Mouse (Mus musculus) hindbrain, embryonic 15.5 days (tissue): Measurements from ENCODE around the gene Usp2. TPM values are rescaled to one million over a fixed set of nuclear protein-coding genes. Genes with fewer than 3 reads are reported as not detected.

Experiments
- ATAC-seq: fragments of 200-750 bp; cut with Nextera tagmentation; 2 replicates; pipeline ENCODE4 v1.8.0; 2017; ENCODE audit warnings: low read depth, moderate number of reproducible peaks, moderate TSS enrichment; ENCODE audit not compliant: low FRiP score
- H3K27ac ChIP-seq: fragments of 300-500 bp; sonication (generic); replicated peaks from 2 replicates; pipeline ENCODE4 v1.5.1; 2015; ENCODE audit warnings: mild to moderate bottlenecking, inconsistent platforms
- H3K27me3 ChIP-seq: fragments of 300-500 bp; sonication (generic); 2 replicates; pipeline ENCODE4 v1.6.1; 2015; ENCODE audit warnings: control low read depth, inconsistent platforms
- H3K36me3 ChIP-seq: fragments of 300-500 bp; sonication (generic); 2 replicates; pipeline ENCODE4 v1.6.1; 2015; ENCODE audit warnings: control low read depth, inconsistent platforms
- H3K4me1 ChIP-seq: fragments of 300-500 bp; sonication (generic); replicated peaks from 2 replicates; pipeline ENCODE4 v1.6.1; 2015; ENCODE audit warnings: control low read depth, inconsistent platforms
- H3K4me2 ChIP-seq: fragments of 300-500 bp; sonication (generic); 2 replicates; pipeline ENCODE4 v1.6.1; 2015; ENCODE audit warnings: moderate library complexity, mild to moderate bottlenecking, inconsistent platforms
- H3K4me3 ChIP-seq: fragments of 300-500 bp; sonication (generic); 2 replicates; pipeline ENCODE4 v1.5.1; 2015; ENCODE audit warnings: mild to moderate bottlenecking, inconsistent platforms
- H3K9ac ChIP-seq: fragments of 300-500 bp; sonication (generic); 2 replicates; pipeline ENCODE4 v1.6.1; 2015; ENCODE audit warnings: inconsistent platforms
- H3K9me3 ChIP-seq: fragments of 300-500 bp; sonication (generic); 2 replicates; pipeline ENCODE4 v1.6.1; 2016; ENCODE audit warnings: control low read depth, inconsistent platforms
- WGBS: fragments of 180-500 bp; shearing (Covaris S2); methylation state at CpG from one replicate; pipeline ENCODE4 v1.1.7; 2015; 5-methylcytosine and 5-hydroxymethylcytosine counted together
- polyA plus RNA-seq: library from polyadenylated mRNA; unstranded; fragments of >200 nt; fragmentation: Nextera tagmentation; extraction: Ambion mirVana; gene quantifications from 2 replicates; pipeline ENCODE4 v1.2.1, GENCODE M21; 2015

Usp2 gene
- 12.2 and 15.2 TPM in 2 replicates for polyA plus RNA-seq

DNA sequence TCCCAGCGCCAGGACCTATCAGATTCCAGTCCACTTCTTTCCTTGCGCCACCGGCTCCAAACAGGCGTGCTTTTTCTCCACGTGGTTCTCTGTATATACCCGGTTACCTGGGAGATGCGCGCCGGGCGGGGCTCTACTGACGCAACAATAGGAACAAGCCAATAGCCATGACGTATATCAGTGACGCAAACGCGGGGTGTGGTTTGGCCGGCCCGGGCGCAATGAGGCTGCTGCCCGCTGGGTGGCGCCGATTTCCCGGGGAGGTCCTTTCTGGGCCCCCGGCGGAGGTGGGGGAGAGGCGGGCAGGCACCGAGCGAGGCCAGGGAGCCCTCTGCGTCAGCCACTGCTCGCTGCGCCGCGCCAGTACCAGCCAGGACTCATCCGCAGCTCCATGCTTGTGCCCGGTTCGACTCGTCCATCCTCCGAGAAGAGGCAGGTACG lies at the start of gene Usp2:
Gene Usp2 (plus strand): TSS at position 237 of the 441 bp plus-strand sequence.
- peak within 1 kb of the TSS; percentile 60 for H3K27ac ChIP-seq
- H3K4me3 ChIP-seq: peak within 1 kb of the TSS; percentile 73
- peak within 1 kb of the TSS; percentile 95 for H3K4me2 ChIP-seq
- peaks cover 18% of the 10 kb centered on the region for H3K4me1 ChIP-seq
- ATAC-seq: peak; percentile 99
- H3K36me3 ChIP-seq: no peaks in the 10 kb centered on the region
- peak within 1 kb of the TSS; percentile 61 for H3K9ac ChIP-seq
- WGBS: under 1% methylated on average over 36 of the region's 38 CpGs
- no peaks in the 10 kb centered on the region for H3K27me3 ChIP-seq
- H3K9me3 ChIP-seq: no peaks in the 10 kb centered on the region

DNA sequence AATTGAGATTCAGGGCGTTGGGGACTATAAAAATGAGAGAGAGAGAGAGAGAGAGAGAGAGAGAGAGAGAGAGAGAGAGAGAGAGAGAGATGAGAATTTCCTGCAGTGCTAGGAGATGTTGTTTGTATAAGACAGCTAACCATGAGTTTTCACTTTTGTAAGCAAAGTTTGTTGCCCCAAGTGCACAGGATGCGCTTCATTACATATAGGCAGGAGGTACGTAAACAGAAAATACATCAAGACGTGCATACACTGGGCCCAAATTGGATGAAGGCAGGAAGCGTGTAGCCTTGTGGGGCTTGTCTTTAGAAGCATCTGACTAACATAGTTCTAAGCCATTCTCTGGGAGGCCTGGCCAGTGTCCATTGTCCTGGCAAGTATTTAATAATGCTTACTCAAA lies 49.0 kb upstream of the Usp2 start:
- ATAC-seq: no peak
- H3K36me3 ChIP-seq: no peaks in the 10 kb centered on the region
- no peaks in the 10 kb centered on the region for H3K9me3 ChIP-seq
- H3K4me1 ChIP-seq: peaks cover 4% of the 10 kb centered on the region
- H3K9ac ChIP-seq: no peak overlapping the region
- no peak overlapping the region for H3K27ac ChIP-seq
- H3K4me3 ChIP-seq: no peak overlapping the region
- WGBS: 79% methylated on average over 5 of the region's 5 CpGs
- no peaks in the 10 kb centered on the region for H3K27me3 ChIP-seq
- no peak overlapping the region for H3K4me2 ChIP-seq

GRCm38 (mm10) chr9:44020001-44020400 lies 46.8 kb upstream of the Usp2 start:
- no peaks in the 10 kb centered on the region for H3K36me3 ChIP-seq
- H3K9me3 ChIP-seq: no peaks in the 10 kb centered on the region
- no peak for ATAC-seq
- WGBS: 88% methylated on average over 7 of the region's 7 CpGs
- H3K4me1 ChIP-seq: no peaks in the 10 kb centered on the region
- H3K27ac ChIP-seq: no peak overlapping the region
- no peak overlapping the region for H3K9ac ChIP-seq
- no peaks in the 10 kb centered on the region for H3K27me3 ChIP-seq
- H3K4me2 ChIP-seq: no peak overlapping the region
- H3K4me3 ChIP-seq: no peak overlapping the region

DNA sequence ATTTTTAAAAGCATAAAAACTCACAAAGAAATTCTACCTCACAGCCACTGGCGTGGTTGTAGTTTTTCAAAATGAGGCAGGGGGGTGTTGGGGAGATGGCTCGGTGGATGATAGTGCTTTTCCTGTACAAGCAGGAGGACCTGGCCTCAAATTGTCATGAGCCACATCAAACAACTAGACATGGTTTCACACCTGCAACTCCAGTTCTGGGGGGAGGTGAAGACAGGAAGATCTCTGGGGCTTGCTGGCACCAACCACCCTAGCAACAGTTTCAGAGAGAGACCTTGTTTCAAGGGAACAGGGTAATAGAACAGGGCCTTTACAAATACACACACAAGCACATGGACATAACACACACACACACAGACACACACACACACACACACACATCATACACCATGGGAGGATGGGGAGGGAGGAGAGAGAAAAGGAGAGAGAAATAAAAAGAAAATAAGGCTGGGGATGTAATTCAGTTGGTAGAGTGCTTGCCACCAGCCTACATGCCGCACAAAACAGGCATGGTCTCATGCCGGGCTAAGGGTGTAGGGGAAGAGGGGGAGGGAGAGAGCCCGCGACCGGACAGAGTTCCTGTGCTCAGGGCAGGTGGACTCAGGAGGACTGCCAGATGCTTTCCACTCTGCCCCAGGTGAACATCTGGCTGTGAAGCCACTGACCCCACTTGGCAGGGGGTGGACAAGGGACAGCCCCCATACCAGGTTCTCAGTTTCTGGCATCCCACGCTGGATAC lies 44.5 kb upstream of the Usp2 start:
- H3K4me2 ChIP-seq: no peak overlapping the region

GRCm38 (mm10) chr9:44024096-44024495 lies 42.7 kb upstream of the Usp2 start:
- Histone ChIP-seq H3K4me3 (no peak overlapping the region), H3K27me3 (no peaks in the 10 kb centered on the region), H3K36me3 (no peaks in the 10 kb centered on the region), H3K4me2 (no peak overlapping the region), H3K27ac (no peak overlapping the region), H3K9me3 (no peaks in the 10 kb centered on the region), H3K9ac (no peak overlapping the region), H3K4me1 (no peaks in the 10 kb centered on the region)
- WGBS: 82% methylated on average over 3 of the region's 3 CpGs
- ATAC-seq: no peak

More for the DNA sequence above, 44.5 kb upstream of the Usp2 start:
- H3K36me3 ChIP-seq: no peaks in the 10 kb centered on the region
- ATAC-seq: no peak
- 67% methylated on average over 8 of the region's 8 CpGs for WGBS
- H3K4me3 ChIP-seq: no peak overlapping the region
- H3K9ac ChIP-seq: no peak overlapping the region
- no peaks in the 10 kb centered on the region for H3K27me3 ChIP-seq
- H3K4me1 ChIP-seq: no peaks in the 10 kb centered on the region
- no peaks in the 10 kb centered on the region for H3K9me3 ChIP-seq
- no peak overlapping the region for H3K27ac ChIP-seq

- no peak for ATAC-seq
- 63% methylated on average over 5 of the region's 5 CpGs for WGBS
Measured at GRCm38 (mm10) chr9:44029580-44030236, 37.1 kb upstream of the Usp2 start.

GRCm38 (mm10) chr9:44030646-44031045 lies 36.2 kb upstream of the Usp2 start:
- H3K27ac ChIP-seq: no peak overlapping the region
- WGBS: 89% methylated on average over 4 of the region's 4 CpGs
- H3K36me3 ChIP-seq: no peaks in the 10 kb centered on the region
- no peak overlapping the region for H3K4me2 ChIP-seq
- no peaks in the 10 kb centered on the region for H3K9me3 ChIP-seq
- no peak for ATAC-seq
- no peaks in the 10 kb centered on the region for H3K27me3 ChIP-seq
- H3K9ac ChIP-seq: no peak overlapping the region
- no peak overlapping the region for H3K4me3 ChIP-seq
- no peaks in the 10 kb centered on the region for H3K4me1 ChIP-seq

More at GRCm38 (mm10) chr9:44029580-44030236, 37.1 kb upstream of the Usp2 start:
- H3K9ac ChIP-seq: no peak overlapping the region
- H3K27ac ChIP-seq: no peak overlapping the region
- H3K4me1 ChIP-seq: no peaks in the 10 kb centered on the region
- H3K27me3 ChIP-seq: no peaks in the 10 kb centered on the region
- H3K4me2 ChIP-seq: no peak overlapping the region
- no peaks in the 10 kb centered on the region for H3K9me3 ChIP-seq
- H3K36me3 ChIP-seq: no peaks in the 10 kb centered on the region
- no peak overlapping the region for H3K4me3 ChIP-seq

- Histone ChIP-seq H3K9me3 (no peaks in the 10 kb centered on the region), H3K27me3 (no peaks in the 10 kb centered on the region), H3K9ac (no peak overlapping the region), H3K4me2 (no peak overlapping the region), H3K4me1 (no peaks in the 10 kb centered on the region), H3K4me3 (no peak overlapping the region), H3K27ac (no peak overlapping the region), H3K36me3 (no peaks in the 10 kb centered on the region)
- 86% methylated on average over 5 of the region's 5 CpGs for WGBS
- no peak for ATAC-seq
Measured at GRCm38 (mm10) chr9:44031079-44031478, 35.7 kb upstream of the Usp2 start.

GRCm38 (mm10) chr9:44031946-44032345 lies 34.9 kb upstream of the Usp2 start:
- no peak overlapping the region for H3K4me2 ChIP-seq
- no peaks in the 10 kb centered on the region for H3K4me1 ChIP-seq
- no peaks in the 10 kb centered on the region for H3K27me3 ChIP-seq
- no peak overlapping the region for H3K27ac ChIP-seq
- WGBS: 87% methylated on average over 4 of the region's 4 CpGs
- ATAC-seq: no peak
- H3K9me3 ChIP-seq: no peaks in the 10 kb centered on the region
- H3K9ac ChIP-seq: no peak overlapping the region
- H3K36me3 ChIP-seq: no peaks in the 10 kb centered on the region
- no peak overlapping the region for H3K4me3 ChIP-seq

GRCm38 (mm10) chr9:44033317-44033716 lies 33.5 kb upstream of the Usp2 start:
- H3K27me3 ChIP-seq: no peaks in the 10 kb centered on the region
- no peaks in the 10 kb centered on the region for H3K4me1 ChIP-seq
- no peak overlapping the region for H3K27ac ChIP-seq
- H3K4me2 ChIP-seq: no peak overlapping the region
- ATAC-seq: no peak
- no peak overlapping the region for H3K9ac ChIP-seq
- WGBS: 94% methylated on average over 5 of the region's 5 CpGs
- no peaks in the 10 kb centered on the region for H3K9me3 ChIP-seq
- no peak overlapping the region for H3K4me3 ChIP-seq
- no peaks in the 10 kb centered on the region for H3K36me3 ChIP-seq

DNA sequence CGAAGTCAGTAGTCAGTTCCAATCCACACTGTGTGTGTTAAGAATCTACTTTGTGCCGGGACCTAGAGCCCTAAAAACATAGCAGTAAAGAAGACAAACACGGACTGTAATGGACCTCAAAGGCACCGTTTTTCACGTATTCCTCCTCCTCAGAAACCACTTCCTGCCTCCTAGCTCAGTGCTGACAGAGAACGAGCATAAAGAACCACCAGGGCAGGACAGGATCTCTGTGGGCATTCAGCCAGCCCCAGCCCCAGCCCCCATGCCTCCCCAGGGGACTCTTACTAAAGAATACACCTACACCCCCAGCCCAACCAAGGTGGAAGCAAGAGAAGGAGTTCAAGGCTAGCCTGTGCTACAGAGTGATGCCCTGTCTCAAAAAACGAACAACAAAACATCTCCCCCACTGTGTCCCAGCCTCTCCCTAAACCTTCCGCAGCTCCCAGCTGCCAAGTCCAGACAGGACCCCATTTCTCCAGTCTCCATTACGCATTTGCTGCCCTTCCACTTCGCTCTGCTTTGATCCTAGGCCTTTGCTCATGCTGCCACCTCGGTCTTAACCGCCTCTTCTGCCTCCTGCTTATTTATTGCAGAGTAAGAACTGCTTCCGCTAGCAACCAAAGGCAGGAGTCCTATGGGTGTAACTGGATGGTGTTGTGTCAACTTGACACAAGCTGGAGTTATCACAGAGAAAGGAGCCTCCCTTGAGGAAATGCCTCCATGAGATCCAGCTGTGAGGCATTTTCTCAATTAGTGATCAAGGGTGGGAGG lies 32.7 kb upstream of the Usp2 start:
- H3K27ac ChIP-seq: no peak overlapping the region
- no peaks in the 10 kb centered on the region for H3K36me3 ChIP-seq
- H3K4me3 ChIP-seq: no peak overlapping the region
- no peaks in the 10 kb centered on the region for H3K9me3 ChIP-seq
- no peak overlapping the region for H3K9ac ChIP-seq
- ATAC-seq: no peak
- no peak overlapping the region for H3K4me2 ChIP-seq
- WGBS: 84% methylated on average over 13 of the region's 13 CpGs
- H3K4me1 ChIP-seq: no peaks in the 10 kb centered on the region
- no peaks in the 10 kb centered on the region for H3K27me3 ChIP-seq

DNA sequence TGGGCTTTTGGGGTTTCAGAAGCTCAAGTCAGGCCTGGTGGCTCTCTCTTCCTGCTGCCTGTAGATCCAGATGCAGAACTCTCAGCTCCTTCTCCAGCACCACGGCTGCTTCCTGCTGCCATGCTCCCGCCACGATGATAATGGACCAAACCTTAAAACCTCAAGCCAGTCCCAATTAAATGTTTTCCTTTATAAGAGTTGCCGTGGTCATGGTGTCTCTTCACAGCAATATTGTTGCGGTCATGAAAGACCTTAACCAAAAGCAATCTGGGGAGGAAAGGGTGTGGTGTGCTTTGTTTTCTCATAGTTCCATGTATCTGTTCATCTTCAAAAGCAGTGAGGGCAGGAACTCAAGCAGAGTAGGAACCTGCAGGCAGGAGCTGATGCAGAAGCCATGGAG lies 29.7 kb upstream of the Usp2 start:
- peaks cover under 1% of the 10 kb centered on the region; the same call in 1 of the 2 replicates for H3K27me3 ChIP-seq
- H3K4me2 ChIP-seq: no peak overlapping the region
- H3K9me3 ChIP-seq: no peaks in the 10 kb centered on the region
- no peaks in the 10 kb centered on the region for H3K4me1 ChIP-seq
- no peak overlapping the region for H3K27ac ChIP-seq
- no peak overlapping the region for H3K9ac ChIP-seq
- no peaks in the 10 kb centered on the region for H3K36me3 ChIP-seq
- ATAC-seq: no peak
- H3K4me3 ChIP-seq: no peak overlapping the region
- WGBS: 96% methylated on average over 5 of the region's 5 CpGs
